Mouse (Mus musculus): Measurements from ENCODE around the gene Usp2.

GRCm38 (mm10) chr9:44144023-44144717 is 77.3 kb downstream of the Usp2 start:
- no peak for TF ChIP-seq POLR2A (IDR thresholded peaks at IDR 0.05; ENCODE audit: extremely low read depth, insufficient read depth, low read length)
- TF ChIP-seq CTCF (IDR thresholded peaks at IDR 0.05; ENCODE audit: extremely low read depth, insufficient read depth, low read length) = 0 out of 2 replicates have a peak, but pooled peaks have one; percentile 24
